Mouse (Mus musculus) limb, embryonic 12.5 days (tissue): ENCODE data around the gene Ccdc12. TPM values are rescaled to one million over a fixed set of nuclear protein-coding genes. Genes with fewer than 3 reads are reported as not detected.
A peak's percentile ranks its signal among the peaks of the same experiment; 100 is the strongest.

ENCODE experiments used
- ATAC-seq: fragments of 200-750 bp; cut with Nextera tagmentation; 2 replicates; pipeline ENCODE4 v1.8.0; 2017; ENCODE audit warnings: low read depth, moderate TSS enrichment; ENCODE audit not compliant: insufficient number of reproducible peaks, insufficient read depth, low FRiP score, low TSS enrichment
- H3K27ac ChIP-seq: fragments of 300-500 bp; sonication (generic); 2 replicates; pipeline ENCODE4 v1.5.1; 2016; ENCODE audit warnings: mild to moderate bottlenecking, moderate library complexity
- H3K27me3 ChIP-seq: fragments of 300-500 bp; sonication (generic); 2 replicates; pipeline ENCODE4 v1.6.1; 2016; ENCODE audit warnings: mild to moderate bottlenecking, moderate library complexity
- H3K36me3 ChIP-seq: fragments of 300-500 bp; sonication (generic); 2 replicates; pipeline ENCODE4 v1.6.1; 2016; ENCODE audit warnings: mild to moderate bottlenecking, moderate library complexity
- H3K4me1 ChIP-seq: fragments of 300-500 bp; sonication (generic); replicated peaks from 2 replicates; pipeline ENCODE4 v1.6.1; 2016
- H3K4me2 ChIP-seq: fragments of 300-500 bp; sonication (generic); 2 replicates; pipeline ENCODE4 v1.6.1; 2016; ENCODE audit warnings: mild to moderate bottlenecking, moderate library complexity
- H3K4me3 ChIP-seq: fragments of 300-500 bp; sonication (generic); replicated peaks from 2 replicates; pipeline ENCODE4 v1.5.1; 2016; ENCODE audit warnings: mild to moderate bottlenecking
- H3K9ac ChIP-seq: fragments of 300-500 bp; sonication (generic); replicated peaks from 2 replicates; pipeline ENCODE4 v1.6.1; 2016; ENCODE audit warnings: mild to moderate bottlenecking, moderate library complexity
- H3K9me3 ChIP-seq: fragments of 300-500 bp; sonication (generic); 2 replicates; pipeline ENCODE4 v1.6.1; 2016; ENCODE audit warnings: mild to moderate bottlenecking, moderate library complexity
- WGBS: fragments of 180-500 bp; shearing (Covaris S2); methylation state at CpG from one replicate; pipeline ENCODE4 v1.1.7; 2016; 5-methylcytosine and 5-hydroxymethylcytosine counted together
- polyA plus RNA-seq: library from polyadenylated mRNA; unstranded; fragments of >200 nt; fragmentation: Nextera tagmentation; extraction: Ambion mirVana; gene quantifications from 2 replicates; pipeline ENCODE4 v1.2.1, GENCODE M21; 2016

The Ccdc12 gene
- polyA plus RNA-seq, 1 experiment from 2014 or later: 133 TPM

DNA sequence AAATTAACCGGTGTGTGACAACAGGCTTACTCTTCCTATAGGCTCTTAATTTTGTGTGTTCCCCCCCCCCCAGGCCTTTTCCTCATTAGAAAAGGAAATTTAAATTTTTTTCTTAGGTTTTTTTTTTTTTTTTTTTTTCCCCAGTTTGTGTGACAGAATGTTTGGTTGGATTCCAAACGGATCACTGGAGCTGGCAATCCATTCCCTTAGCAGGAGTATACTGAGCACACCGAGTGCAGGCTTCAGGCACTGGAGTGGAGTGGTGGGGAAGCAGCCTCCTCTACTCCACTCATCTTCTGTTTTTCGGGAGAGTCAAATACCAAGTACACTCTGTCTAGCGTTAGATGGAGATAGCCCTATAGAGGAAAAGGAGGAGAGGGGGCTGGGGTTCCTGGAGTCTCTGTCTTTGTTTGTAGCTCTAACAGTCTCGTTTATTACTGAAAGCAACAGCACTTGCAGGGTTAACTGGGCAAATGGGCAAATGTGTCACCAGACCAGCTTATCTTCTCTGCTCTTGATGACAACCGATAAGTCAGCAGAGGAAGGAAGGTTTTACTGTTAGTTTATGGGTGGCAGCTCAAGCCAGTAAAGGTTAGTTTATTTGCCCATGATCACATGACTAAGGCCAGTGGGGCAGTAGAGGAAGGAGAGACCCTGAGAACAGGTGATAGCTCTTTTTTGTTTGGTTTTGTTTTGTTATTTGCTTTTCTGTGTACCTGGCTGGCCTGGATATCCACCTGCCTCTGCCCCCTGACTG is 4.7 kb downstream of the Ccdc12 start:
- Histone ChIP-seq H3K9ac (no peak overlapping the region), H3K4me2 (no peak overlapping the region), H3K36me3 (peaks cover 10% of the 10 kb centered on the region; the same call in 1 of the 2 replicates), H3K4me1 (peaks cover 10% of the 10 kb centered on the region), H3K9me3 (no peaks in the 10 kb centered on the region), H3K27me3 (no peaks in the 10 kb centered on the region), H3K4me3 (no peak overlapping the region), H3K27ac (no peak overlapping the region)
- 70% methylated on average over 7 of the region's 7 CpGs for WGBS
- ATAC-seq: no peak

DNA sequence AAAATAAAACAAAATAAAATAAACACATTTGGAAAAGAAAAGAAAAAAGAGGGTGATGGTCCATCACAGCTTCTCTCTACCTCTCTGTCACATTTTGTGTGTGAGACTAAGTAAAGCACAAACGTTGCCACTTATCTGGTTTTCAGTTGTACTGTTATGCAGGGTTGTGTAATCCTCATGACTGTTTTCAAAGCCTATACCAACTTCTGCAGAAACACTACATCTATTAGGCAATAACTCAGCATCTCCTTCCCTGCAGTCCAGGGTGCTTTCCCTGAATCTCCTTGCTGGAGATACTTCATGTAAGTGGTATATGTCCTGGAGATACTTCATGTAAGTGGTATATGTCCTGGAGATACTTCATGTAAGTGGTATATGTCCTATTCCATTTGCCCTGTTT is 6.5 kb downstream of the Ccdc12 start:
- 95% methylated on average over 1 of the region's 1 CpGs for WGBS
- H3K36me3 ChIP-seq: peaks cover 10% of the 10 kb centered on the region; the same call in 1 of the 2 replicates
- no peak overlapping the region for H3K9ac ChIP-seq
- H3K9me3 ChIP-seq: no peaks in the 10 kb centered on the region
- H3K27ac ChIP-seq: no peak overlapping the region
- H3K4me2 ChIP-seq: no peak overlapping the region
- peaks cover 13% of the 10 kb centered on the region for H3K4me1 ChIP-seq
- H3K27me3 ChIP-seq: no peaks in the 10 kb centered on the region
- ATAC-seq: no peak
- H3K4me3 ChIP-seq: no peak overlapping the region

DNA sequence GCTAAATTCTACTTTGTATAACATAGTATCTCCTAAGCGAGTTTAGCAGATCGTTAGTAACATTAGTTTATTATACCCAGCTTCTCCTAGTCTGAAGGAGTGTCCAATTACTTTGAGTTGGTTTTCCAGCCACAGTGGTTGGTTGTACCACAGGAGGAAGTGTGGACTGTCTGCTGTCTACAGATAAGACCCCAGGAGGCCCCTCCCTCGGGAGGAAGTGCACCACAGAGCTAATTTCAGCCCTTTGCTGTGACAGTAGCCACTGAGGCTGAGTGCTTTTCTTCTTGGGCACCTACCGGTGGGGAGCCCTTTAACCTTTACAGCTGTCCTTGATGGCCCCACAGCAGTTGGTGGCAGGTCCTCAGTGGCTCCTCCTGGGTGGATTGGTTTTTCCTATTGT is 9.6 kb downstream of the Ccdc12 start:
- no peak for ATAC-seq
- Histone ChIP-seq H3K9me3 (no peaks in the 10 kb centered on the region), H3K27ac (no peak overlapping the region), H3K9ac (no peak overlapping the region), H3K4me1 (peaks cover 10% of the 10 kb centered on the region), H3K36me3 (peaks cover 4% of the 10 kb centered on the region; the same call in 1 of the 2 replicates), H3K4me3 (no peak overlapping the region), H3K27me3 (no peaks in the 10 kb centered on the region), H3K4me2 (no peak overlapping the region)
- 21% methylated on average over 4 of the region's 4 CpGs for WGBS

DNA sequence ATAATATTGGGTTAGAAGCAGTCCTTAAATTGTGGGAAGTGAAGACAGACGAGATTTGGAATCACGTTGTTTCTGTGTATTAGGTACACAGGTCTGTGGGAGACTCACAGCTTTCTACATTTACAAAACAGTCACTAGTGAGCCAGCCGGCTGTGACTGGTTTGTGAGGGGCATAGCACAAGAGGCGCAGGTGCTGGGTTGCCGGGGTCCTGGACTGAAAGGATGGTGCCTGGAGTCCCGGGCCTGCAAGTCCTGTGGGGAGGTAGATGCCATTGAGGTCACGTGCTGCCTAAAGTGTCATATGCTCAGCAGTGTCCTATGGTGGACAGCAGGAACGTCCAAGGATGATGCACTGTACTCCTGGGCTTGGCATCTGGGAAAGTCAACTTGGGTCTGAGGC is 10.1 kb downstream of the Ccdc12 start:
- Histone ChIP-seq H3K4me2 (no peak overlapping the region), H3K27me3 (no peaks in the 10 kb centered on the region), H3K4me1 (peaks cover 10% of the 10 kb centered on the region), H3K4me3 (no peak overlapping the region), H3K9me3 (no peaks in the 10 kb centered on the region), H3K36me3 (peaks cover 4% of the 10 kb centered on the region; the same call in 1 of the 2 replicates), H3K9ac (0 out of 2 replicates have a peak overlapping the region, but pooled peaks have one; percentile 6), H3K27ac (no peak overlapping the region)
- no peak for ATAC-seq
- WGBS: 48% methylated on average over 8 of the region's 8 CpGs

DNA sequence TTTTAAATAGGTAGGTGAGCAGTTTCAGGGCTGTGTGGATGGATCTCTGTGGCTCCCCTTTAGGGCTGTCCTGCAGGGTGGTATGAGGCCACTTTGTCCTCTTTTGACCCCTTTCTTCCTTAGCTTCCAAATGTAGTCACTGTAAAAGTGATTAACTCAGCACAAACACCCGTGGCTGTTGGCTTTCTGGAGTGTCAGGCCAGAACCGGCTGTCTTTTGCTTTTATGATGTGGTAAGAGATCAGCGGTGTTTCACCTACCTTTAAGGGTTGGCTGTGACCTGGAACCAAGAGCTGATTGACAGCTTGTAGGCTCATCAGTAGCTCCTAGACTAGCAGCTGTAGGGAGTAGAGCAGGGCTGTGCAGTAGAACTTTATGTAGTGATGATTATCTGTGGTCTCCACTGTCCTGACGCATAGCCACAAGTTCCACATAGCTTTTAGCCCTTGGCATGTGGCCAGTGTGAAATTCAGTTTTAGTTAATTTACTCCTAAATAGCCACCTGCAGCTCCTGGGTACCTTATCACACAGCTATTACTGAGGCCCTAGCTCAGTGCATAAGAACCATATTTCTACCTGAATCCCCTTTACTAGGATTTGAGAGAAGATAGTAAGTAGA is 11.0 kb downstream of the Ccdc12 start:
- no peak overlapping the region for H3K9ac ChIP-seq
- no peak for ATAC-seq
- H3K4me1 ChIP-seq: peaks cover 10% of the 10 kb centered on the region
- no peaks in the 10 kb centered on the region for H3K9me3 ChIP-seq
- no peaks in the 10 kb centered on the region for H3K27me3 ChIP-seq
- H3K4me3 ChIP-seq: no peak overlapping the region
- 0 out of 2 replicates have a peak overlapping the region, but pooled peaks have one; percentile 23 for H3K27ac ChIP-seq
- H3K4me2 ChIP-seq: no peak overlapping the region
- 54% methylated on average over 4 of the region's 4 CpGs for WGBS
- H3K36me3 ChIP-seq: peaks cover 1% of the 10 kb centered on the region; the same call in 1 of the 2 replicates

DNA sequence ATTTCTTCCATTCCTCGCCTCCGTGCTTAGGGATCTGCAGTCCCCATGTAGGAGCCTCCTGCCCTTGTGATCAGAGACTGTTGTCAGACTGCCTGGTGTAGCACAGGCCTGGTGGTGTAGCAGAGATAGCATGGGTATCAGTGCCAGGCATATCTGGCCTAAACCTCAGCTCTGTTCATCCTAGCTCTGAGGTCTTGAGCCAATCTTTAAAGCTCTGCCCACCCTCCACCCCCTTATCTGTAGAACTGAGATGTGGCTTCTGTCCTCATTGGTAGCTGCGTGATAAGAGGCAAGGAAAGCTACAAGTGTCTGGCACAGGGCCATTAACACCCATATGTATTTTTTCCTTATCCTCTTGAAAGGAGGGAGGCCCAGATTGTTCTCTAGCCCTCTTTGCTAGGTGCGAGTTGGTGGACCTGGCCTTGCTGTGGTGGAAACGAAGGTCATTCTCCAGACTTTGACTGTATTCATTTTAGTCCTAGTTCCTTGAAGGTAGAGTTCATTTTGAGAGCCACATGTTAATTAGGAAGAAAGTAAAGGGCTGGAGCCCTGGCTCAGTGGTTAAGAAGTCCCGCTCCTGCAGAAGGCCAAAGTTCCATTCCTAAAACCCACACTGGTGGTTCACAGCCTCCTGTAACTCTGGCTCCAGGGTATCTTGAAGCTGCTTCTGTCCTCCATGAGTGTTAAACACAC is 12.4 kb downstream of the Ccdc12 start:
- Histone ChIP-seq H3K36me3 (0 out of 2 replicates have a peak, but pooled peaks cover 3% of the 10 kb centered on the region), H3K4me1 (peaks cover 10% of the 10 kb centered on the region), H3K27ac (no peak overlapping the region), H3K27me3 (no peaks in the 10 kb centered on the region), H3K4me2 (no peak overlapping the region), H3K9me3 (no peaks in the 10 kb centered on the region), H3K9ac (0 out of 2 replicates have a peak overlapping the region, but pooled peaks have one; percentile 18), H3K4me3 (no peak overlapping the region)
- WGBS: 93% methylated on average over 6 of the region's 6 CpGs
- ATAC-seq: no peak

DNA sequence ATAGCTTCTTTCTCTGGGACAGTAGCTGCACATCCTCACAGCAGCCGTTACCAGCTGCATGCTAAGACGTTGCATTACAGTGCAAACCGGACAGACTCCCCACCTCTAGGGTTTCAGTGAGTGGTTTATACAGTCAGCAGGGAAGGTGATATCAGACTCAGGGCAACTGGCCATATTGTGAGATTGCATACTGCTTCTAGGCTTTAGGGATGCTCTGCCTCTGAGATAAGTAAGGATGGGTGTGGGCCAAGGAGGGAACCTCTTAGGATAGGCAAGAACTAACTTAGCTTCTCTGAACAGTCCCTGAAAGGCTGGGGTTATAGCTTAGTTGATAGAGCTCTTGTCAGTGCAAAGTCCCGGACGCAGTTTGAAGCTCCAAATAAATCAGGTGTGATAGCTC is 13.5 kb downstream of the Ccdc12 start:
- ATAC-seq: no peak
- no peaks in the 10 kb centered on the region for H3K9me3 ChIP-seq
- H3K36me3 ChIP-seq: 0 out of 2 replicates have a peak, but pooled peaks cover 4% of the 10 kb centered on the region
- no peak overlapping the region for H3K4me2 ChIP-seq
- H3K4me1 ChIP-seq: peaks cover 10% of the 10 kb centered on the region
- no peaks in the 10 kb centered on the region for H3K27me3 ChIP-seq
- 84% methylated on average over 5 of the region's 5 CpGs for WGBS
- no peak overlapping the region for H3K9ac ChIP-seq
- no peak overlapping the region for H3K4me3 ChIP-seq
- no peak overlapping the region for H3K27ac ChIP-seq

DNA sequence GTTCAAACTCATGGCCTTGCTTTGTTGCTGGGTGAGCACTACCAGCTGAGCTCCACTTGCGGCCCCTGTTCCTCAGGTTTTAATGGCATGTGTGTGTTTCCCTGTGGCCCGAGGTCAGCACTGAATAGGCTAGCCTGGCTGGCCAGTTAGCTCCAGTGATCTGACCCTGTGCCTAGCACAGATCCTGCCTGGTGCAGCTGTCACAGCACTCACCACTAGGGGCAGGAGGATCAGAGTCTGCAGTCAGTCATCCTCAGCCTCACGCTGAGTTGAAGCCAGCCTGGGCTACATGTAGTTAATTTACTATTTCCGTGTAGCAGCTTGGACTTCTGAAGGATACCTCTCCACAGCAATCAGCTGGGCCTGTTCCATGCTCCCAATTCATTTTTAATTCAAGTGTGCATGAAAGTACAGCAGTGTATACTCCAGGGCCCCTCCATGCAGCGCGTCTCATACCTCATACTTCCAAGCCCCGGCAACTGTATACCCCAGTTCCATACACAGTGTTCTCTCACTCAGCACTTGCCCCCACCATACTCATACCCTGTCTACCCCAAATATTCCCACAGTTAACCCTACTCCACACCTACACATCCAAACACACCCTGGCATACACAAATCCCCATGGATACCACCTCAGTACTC is 16.3 kb downstream of the Ccdc12 start:
- Histone ChIP-seq H3K9me3 (no peaks in the 10 kb centered on the region), H3K4me3 (no peak overlapping the region), H3K4me1 (no peaks in the 10 kb centered on the region), H3K27ac (no peak overlapping the region), H3K9ac (no peak overlapping the region), H3K4me2 (no peak overlapping the region), H3K27me3 (no peaks in the 10 kb centered on the region), H3K36me3 (0 out of 2 replicates have a peak, but pooled peaks cover 4% of the 10 kb centered on the region)
- 67% methylated on average over 7 of the region's 7 CpGs for WGBS
- no peak for ATAC-seq

DNA sequence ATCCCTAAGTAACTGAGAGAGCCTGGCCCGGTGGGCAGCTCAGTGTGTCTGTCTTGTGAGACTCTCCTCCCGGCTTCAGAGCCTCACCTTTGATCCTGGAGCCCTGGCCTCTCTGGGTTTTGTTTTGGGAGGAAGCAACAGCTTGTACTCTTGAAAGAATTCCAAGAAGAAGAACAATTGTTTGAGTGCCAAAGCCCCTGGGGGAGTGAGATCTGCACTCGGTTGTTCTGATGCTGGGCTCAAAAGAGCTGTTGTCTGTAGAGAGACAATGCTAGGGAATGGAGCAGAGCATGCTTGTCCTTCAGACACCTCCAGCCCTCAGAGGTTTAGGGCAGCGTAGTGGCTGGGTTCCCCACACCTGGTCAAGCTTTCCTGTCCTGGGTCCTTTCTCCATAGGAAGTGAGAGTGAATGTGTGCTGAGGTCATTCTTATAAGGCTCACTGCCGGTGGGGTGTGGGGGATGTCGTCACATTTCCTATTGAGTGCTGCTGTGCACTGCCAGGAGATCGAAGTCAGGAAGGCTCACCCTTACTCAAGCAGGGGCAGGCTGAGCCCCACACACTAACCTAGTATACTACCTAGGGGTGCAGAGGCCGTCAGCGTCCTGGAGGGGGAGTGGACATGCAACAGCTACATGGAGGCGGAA is 16.9 kb downstream of the Ccdc12 start:
- ATAC-seq: no peak
- H3K27ac ChIP-seq: no peak overlapping the region
- H3K9ac ChIP-seq: no peak overlapping the region

DNA sequence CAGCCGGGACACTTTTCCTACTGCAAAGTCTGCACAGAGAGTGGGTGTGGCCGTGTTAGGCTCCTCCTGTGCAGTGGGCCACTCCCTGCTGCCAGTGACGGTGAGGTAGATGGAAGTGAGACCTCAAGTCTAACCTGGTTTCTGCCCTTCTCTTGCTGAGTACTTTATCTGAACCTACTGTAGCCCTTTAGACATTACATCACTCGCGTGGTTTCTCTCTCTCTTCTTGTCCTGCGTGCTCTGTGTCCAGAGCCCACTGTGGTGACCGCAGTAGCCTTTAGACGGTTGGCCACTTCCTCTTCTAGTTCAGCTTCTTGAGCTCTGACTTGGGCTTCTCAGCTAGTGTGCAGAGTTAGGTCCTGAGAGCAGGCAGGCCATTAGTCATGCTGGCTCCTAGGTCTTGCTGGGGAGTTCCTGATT is 20.2 kb downstream of the Ccdc12 start:
- H3K27me3 ChIP-seq: no peaks in the 10 kb centered on the region
- WGBS: 91% methylated on average over 8 of the region's 8 CpGs
- H3K4me1 ChIP-seq: peaks cover 3% of the 10 kb centered on the region; the same call in 1 of the 2 replicates
- H3K9ac ChIP-seq: no peak overlapping the region
- no peak overlapping the region for H3K27ac ChIP-seq
- H3K4me2 ChIP-seq: no peak overlapping the region
- no peak for ATAC-seq
- no peak overlapping the region for H3K4me3 ChIP-seq
- H3K9me3 ChIP-seq: no peaks in the 10 kb centered on the region
- 0 out of 2 replicates have a peak, but pooled peaks cover 4% of the 10 kb centered on the region for H3K36me3 ChIP-seq

More for the DNA sequence above, 16.9 kb downstream of the Ccdc12 start:
- no peak overlapping the region for H3K4me2 ChIP-seq
- no peaks in the 10 kb centered on the region for H3K27me3 ChIP-seq
- no peaks in the 10 kb centered on the region for H3K9me3 ChIP-seq
- no peaks in the 10 kb centered on the region for H3K4me1 ChIP-seq
- H3K36me3 ChIP-seq: 0 out of 2 replicates have a peak, but pooled peaks cover 4% of the 10 kb centered on the region
- no peak overlapping the region for H3K4me3 ChIP-seq
- 80% methylated on average over 10 of the region's 10 CpGs for WGBS
